Mouse (Mus musculus) natural killer cell, adult 2 months (primary cell): Measurements from ENCODE around the gene Hps1.

ENCODE experiments used
- DNase-seq, 2 experiments: peaks; one replicate each; pipeline ENCODE4 v3.0.0; 2022; ENCODE audit warnings: low spot score in 2 of 2

The Hps1 gene

DNA sequence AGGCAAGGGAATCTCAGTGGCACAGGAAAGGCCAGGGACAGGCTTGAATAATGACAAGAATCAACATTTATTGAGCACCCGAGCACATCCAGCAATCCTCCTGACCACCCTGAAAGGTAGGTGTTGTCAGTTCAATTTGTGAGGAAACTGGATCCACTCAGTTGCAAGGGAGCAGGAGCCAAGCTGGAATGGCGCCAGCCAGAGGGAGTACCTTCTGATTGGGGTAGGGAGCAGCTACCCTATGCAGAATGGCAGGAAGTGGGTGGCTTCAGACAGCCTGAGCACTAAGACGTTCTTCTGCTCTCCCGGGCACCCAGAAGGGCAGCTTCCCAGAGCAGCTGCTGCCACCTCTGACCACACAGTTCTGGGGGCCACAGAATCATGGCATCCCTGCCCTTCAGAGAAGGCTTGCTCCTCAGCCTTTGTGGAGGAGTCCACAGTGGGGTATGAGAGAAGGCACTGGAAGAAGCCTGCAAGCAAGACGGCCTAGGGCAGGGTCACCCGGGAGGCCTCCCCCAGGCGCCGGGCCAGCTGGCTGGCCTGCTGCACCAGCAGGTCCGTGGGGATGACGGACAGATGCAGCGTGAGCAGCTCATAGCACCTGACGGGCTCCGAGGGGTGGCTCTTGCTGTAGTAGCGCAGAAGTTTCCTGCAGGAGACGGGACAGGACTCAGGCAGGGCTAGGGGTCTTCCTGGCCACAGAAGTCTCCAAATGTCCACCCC lies 24.5 kb downstream of the Hps1 start:
- DNase-seq: no peak

DNA sequence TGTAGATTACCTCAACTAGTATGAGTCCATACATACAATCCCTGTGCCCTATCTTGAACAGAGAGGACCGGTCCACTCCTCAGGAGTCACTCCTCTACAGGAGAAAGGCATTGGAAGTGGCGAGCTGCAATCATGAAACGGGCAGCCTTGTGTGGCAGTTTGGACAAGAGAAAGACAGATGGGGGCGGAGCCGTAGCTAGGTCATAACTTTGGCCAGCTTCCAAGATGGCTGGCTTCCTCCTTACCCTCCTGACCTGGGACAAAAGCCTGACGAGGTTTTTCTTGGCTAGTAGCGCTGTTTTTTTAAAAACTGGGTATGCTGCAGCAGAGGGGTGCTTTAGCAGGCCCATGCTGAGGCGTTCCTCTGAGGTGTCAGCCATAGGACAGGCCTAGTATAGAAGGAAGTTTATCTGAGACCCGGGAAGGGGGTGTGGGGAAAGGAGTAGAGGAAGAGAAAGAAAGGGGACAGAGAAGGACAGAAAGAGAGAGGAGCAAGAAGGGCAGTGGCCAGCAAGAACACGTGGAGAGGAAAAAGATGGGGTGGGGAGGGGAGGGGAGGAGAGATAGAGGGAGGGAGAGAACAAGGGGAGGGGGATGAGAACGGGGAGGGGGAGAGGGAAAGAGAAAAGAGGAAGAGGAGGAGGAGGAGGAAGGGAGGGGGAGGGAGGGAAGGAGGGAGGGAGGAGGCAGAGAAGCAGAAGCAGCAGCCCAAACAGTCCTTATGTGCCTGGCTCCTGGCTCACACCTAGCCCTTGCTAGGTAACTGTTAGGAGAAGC lies 26.4 kb downstream of the Hps1 start:
- DNase-seq: peak in 1 of 2 experiments; percentile 11

DNA sequence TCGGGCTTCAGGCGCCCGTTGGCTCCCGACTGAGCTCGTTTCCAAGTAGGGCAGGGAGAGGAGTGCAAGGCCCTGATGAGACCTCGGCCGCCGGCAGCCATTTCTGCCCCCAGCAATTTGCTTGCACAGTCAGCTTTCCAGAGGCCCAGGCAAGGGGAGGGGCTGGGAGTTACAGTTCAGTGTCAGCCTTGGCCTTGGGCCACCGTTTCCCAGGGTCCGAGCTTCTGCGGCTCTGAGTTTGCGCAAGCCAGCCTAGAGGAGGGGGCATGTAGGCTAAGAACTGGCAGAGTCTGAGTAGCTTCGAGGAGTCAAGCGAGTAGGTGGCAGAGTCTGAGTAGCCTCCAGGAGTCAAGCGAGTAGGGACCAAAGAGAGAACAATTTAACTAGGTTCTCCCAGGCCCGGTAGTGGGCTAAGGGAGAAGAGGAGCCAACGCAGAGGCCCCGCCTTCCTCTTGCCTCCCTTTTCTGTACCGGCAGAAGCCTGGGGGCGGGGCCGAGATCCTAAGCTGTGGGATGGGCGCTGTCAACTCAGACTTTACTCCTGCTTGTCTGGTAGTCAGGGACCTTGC lies 27.3 kb downstream of the Hps1 start, which contains the start of gene Pyroxd2:
Gene Pyroxd2 (minus strand): TSS at position 413 of the 569 bp plus-strand sequence.
- DNase-seq: no peak

DNA sequence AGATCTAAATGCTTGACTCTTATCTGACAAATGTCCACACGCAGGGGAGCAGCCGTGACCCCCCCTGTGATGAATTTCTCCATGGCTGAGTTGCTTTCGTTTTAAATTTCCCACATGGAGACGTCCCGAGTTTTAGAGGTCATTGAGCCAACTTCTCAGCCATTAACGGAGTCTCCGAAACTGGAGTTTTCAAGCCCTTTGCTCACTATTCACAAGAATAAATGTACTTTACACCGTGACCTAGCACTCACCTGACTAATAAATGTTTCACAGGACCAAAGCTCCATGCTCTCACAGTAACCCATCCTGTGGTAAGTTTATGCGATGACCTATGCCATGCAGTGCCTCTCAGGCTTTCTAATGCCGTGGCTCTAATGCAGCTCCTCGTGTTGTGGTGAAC lies 29.6 kb downstream of the Hps1 start:
- DNase-seq: no peak

DNA sequence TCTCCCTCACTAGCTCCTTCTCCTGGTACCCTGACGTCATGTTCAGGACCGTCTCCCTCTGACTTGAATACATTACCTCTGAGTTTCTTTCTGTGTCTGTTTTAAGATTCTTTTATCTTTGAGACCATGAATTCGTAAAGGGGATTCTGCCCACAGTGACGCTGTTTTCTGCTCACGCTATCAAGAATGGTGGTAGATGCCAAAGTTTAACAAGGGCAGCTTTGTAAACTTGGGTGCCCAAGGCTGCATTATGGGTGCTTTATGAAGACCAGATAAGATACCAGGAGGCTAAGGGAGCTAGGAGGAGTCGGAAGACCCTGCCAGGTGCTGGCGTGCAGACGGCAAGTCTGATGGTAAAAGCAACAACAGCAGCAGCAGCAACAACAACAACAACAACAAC lies 33.1 kb downstream of the Hps1 start:
- DNase-seq: no peak

DNA sequence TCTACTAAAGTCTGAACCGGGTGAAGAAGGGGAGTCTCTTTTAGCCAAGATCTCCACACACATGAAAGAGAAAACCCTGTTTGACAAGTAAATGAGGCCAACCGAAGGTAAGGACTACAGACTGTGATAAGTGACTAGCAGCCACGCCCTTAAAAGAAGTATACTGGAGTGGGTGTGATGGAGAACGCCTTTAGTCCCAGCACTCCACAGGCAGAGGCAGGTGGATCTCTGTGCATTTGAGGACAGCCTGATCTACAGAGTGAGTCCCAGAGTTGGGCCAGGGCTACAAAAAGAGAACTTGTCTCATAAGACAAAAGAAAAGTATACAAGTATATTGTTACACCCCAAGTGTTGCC lies 33.9 kb downstream of the Hps1 start:
- DNase-seq: no peak

DNA sequence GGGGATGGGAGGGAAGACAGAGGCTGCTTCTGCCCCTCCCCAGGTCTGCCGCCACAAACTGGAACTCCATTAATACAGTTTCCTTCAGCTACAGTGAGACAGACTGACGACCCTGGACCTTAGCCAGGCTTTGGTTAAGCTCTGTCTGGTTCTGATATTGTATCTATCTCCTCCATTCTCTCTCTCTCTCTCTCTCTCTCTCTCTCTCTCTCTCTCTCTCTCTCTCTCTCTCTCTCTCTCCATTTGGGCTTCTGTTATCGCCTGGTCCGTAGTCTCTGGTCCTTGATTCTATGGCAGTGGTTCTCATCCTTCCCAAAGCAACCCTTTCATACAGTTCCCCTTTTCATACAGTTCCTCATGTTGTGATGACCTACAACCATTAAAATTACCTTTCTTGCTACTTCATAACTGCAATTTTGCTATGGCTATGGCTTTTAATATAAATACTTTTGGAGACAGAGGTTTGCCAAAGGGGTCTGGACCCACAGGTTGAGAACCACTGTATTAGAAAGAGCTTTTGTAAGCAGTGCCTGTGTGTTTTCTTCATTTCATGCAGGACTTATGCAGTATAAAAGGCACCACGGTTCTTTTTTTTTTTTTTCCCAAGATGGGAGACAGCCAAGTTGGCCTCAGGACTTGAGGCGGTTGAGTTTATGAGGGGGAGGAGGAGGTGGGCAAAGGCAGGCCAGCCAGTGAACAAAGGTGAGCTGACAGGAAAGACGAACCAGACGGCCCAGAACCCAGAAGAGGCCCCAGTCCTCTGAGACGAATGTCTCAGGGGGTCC lies 34.5 kb downstream of the Hps1 start:
- no peak for DNase-seq

DNA sequence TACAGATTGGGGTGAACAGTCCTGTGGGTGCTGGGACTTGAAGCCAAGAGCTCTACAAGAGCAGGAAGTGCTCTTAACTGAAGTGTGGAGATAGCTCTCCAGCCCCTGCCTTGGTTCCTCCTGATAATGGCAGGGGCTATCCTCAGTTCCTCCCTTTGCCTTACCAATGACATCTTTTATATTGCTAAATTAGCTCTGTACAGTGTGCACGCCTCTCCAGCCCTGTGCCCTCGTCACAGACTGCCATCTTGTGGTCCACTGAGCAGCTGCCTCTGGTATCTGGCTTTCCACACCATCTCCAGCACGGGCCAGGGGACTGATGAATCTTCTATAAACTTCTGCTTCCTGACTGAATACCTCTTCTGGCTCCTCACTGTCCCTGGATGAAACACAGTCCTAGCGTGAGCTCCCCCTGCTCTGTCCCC lies 35.6 kb downstream of the Hps1 start:
- no peak for DNase-seq

DNA sequence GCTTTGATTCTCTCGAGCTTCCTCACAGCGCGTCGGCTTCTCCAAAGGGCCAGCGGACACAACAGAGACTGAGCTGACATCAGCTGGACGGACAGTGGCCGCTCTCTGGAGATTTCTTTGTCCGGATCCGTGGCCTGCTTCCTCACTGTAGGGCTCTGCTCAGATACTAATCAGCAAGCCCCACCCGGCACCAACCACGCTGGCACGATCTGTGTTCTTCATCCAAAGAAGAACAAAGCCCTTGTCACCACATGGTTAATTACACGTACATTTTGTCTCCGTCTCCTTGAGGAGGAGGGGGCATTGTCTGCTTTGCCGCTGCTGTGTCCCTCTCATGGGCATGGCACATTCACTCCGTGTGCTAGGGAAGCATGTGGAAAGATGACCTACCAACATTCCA lies 36.5 kb downstream of the Hps1 start:
- DNase-seq: no peak

DNA sequence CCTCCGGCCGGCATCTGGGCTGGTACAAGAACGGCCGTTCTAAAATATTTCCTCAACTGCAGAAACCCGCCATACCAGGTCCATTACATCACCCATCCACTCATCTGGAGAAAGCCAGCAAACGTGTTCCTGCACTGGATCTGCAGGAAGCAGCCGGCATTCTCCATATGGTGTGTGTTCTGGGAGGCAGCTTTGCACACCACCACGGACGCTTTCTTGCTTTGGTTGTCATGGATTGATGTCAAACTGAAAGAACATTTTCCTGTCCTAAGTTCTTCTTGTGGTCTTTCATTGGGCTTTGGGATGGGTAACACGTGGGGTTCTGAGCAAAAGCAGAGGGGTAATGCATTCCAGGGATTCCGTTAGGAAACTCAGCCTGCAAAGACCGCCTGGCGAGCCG lies 37.9 kb downstream of the Hps1 start:
- no peak for DNase-seq

DNA sequence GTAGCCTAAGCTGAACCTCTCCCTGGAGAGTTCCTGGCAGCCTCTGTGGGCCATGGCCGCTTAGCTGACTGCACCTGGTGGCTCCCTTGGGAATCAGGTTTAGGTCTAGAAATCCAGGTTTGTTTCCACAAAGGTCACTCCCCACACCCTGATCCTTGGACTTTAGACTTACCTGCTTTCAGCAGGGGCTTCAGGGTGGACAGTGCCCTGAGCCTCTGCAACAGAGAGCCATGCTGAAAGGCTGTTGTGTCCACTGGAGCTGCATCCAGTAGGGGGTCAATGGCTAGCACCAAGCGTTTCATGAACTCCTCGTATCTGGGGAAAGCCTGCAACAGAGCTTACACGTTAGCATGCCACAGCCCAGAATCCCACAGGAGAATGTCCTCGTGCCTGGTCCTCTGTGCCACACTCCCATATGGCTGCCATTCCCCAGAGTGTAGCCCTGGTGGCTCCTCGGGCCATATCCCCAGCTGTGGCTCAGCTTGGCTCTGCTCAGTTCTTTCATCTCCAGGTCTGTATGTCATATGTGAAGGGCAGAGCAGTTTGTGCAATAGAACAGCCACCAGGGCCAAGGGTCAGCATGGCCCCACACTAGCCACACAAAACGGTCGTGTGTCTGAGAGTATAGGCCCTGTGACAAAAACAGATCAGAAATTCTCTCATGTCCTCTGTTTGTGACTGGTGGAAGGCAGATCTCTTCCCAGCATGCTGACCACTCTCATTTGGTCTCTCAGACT lies 39.4 kb downstream of the Hps1 start:
- no peak for DNase-seq

DNA sequence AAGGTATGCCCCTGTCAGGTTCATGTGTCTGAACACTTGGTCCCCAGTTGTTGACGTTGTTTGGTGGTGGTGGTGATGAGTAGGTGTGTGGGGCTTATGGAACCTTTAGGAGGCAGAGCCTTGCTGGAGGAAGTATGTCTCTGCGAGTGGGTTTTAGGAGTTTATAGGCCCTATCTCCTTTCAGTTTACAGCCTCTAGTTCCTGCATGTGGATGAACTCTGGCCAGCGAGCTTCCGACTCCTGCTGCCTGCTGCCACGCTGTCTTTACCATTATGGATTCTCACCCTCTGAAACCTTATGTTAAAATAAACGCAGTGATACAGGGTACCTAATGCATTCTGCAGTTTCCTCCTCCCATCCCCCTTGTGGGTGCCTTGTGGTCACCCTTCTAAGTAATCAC lies 40.0 kb downstream of the Hps1 start:
- DNase-seq: no peak

DNA sequence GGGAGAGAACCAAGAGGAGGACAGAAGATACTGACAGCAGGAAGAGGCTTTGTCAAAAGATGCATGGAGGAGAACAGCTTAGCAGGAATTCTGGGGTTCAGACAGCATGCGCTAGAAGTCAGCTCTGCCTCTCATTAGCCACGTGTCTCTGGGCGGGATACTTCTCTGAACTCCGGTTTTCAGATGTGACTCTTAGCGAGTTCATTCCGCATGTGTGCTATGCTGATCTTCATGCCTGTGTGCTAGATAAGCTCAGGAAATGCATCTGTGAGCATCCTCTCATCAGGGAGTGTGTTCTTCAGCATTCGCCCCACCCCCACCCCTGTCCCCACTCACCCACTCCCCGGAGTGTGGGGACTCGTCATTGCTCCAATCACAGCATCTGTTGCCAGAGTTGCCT lies 42.0 kb downstream of the Hps1 start:
- no peak for DNase-seq

DNA sequence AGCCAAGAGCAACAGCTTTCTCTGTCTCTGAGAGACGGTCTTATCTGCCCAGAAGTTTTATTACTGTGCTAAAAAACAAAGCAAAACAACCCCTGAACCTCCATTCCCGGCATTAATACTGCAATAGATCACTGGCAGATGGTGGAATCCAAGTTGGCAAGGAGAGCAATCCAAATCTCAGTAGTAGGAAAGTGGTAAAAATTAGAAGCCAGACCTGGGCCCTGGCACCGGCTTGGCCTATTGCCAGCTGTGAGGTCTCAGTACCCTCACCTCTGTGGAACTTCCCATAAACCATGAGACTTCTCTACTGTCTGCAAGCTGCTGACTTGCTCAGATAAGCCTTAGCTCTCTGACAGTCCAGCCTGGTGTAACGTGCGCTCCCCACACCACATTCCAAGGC lies 44.8 kb downstream of the Hps1 start:
- DNase-seq: no peak

DNA sequence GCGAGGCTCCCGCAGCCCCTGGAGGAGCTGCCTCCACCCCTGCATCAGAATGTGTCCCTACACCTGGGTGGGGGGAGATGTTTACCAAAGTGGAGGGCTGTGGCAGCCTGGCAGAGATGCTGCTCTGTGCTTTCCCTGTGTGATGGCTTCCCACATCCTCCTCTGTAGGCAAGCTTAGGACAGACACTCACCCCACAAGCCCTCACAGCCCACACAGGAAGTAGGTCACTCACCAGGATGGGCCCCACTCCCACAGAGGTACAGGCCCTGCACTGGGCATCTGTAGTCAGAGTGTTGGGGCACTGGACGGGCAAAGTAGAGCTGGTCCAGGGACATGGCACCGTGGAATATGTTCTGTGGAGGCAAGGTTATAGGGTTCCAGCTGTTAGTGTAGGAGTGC lies 52.4 kb downstream of the Hps1 start:
- DNase-seq: no peak

DNA sequence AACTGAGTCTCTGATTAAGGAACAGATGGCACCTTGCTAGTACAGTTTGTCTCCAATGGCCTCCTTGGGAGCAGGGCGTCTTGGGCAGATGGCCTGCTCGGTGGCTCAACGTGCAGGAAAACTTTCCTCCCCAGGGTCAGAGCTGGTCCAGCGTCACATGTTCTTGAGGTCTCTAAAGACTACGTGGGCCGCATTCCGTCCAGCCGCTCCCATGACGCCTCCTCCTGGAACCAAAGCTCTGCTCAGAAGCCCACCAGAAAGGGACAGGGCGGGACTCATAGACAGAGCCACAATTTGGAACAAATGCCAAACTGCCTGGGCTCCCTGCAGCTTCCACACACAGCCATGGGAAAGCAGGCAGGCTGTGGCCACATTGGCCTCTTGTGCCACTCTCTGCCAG lies 53.0 kb downstream of the Hps1 start:
- DNase-seq: no peak

DNA sequence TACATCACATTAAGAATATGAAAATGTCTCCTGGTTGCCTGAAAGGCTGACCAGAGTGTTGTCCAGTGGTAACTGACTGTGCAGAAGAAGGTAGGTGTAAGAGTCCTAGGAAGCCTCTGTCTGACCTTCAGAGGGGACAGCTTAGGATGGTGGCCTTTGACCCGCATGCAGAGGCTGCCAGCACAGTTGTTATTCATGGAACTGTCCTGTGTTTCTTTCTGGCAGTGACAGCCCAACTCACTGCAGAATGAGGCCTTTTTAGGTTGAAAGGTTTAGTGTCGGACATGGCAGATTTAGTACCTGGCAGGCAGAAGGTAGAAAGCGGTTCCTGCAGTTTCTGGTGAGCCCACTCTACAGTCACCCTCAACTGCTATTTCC lies 53.8 kb downstream of the Hps1 start:
- DNase-seq: no peak

DNA sequence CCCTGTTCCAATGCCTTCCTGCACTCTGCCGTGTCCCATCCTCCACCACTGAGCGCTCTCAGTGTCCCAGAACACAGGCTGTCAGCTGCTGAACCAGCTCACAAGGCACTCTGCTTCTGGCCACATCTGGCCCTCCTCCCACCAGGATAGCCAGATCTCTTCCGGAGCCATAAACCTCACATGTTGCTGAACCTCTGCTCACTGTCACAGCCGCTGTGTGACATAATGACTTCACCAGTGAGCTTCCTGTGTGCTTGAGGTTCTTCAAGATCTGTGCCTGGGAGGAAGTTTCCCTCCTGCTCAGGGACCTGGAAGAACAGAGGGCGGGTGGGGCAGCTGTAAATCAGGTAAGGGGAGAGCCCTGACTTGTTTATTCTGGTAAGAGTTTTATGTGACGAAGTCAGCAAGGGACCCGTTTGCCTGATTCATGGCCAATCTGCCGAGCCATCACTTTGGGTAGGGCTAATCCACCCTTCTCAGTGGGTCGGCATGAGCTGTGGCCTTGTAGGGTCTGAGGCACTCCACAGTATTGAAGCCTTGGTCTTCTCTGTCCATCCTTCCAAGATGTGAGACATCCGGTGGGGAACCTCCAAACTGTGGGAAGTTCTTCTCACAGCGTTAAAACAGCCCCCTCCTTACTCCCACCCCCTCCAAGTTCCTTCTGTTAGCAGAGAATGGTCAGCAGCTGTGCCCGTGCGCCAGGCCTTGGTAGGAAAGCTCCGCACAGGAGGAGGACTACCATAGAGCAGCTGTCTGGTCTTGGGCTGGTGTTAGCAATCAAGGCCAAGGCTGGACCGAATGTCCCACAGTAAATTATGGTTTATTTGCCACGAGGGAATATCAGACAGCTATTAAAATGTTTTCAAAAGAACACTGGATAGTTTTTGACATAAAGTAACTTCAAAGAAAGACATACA lies 54.5 kb downstream of the Hps1 start:
- no peak for DNase-seq

DNA sequence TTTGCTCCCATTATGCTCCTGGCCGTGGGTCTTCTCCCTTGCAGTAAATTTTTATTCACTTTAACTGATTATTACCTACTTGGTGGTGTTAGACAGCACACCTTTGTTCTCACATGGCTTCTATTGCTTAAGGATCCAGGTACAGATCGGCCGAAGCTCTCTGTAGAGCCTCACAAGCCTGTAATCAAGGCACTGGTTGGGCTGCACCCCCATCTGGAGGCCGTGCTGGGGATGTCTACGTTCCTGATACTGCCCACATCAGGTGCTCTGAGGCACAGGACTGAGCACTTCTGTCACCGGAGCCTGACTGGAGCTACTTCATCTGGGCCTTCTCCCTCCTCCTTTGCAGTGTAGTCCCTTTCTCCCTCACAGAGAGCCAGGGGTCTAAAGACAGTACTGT lies 56.5 kb downstream of the Hps1 start:
- DNase-seq: no peak

DNA sequence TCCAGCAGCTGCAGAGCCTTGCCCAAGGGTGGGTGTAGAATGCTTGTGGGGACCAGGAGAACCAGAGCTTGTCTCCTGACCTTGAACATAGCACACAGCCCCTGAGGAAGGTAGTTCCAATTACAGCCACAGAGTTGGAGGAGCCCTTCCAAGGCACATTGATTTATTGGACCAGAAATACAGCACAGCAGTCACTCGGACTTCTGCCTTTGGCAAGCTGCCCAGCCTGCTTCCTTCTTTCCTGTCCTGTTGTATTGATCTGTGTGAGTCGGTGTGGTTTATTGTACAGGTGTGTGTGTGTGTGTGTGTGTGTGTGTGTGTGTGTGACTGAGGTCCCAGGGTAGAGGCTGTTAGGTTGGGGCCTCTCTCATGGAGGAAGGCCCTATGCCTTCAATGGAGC lies 57.3 kb downstream of the Hps1 start:
- no peak for DNase-seq

DNA sequence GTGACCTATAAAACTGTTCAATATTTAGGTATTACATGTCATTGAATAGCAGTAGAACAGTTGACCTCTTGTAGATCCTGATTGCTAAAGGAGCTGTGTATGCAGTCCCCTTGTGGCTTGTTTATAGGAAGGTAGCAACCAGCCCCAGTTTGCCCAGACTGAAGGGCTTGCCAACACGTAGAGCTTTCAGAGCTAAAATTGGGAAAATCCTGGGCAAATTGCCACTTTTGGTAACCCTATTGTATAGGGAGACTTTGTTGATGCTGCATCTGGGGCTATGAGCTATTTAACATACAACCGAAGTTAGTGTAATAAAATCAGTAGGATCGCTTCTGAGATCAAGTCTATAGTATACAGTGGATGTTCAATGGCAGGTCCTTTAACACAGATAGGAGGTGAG lies 61.7 kb downstream of the Hps1 start:
- DNase-seq: no peak
